Mouse (Mus musculus) c-Kit-positive CD71-negative TER-119-negative erythroid progenitor cells, embryonic 14.5 days (primary cell): ENCODE results near the gene Fndc3a.

Source experiments
- DNase-seq: peaks from one replicate; pipeline ENCODE4 v3.0.0-alpha.2; 2013; ENCODE audit warnings: low read depth

The Fndc3a gene

GRCm38 (mm10) chr14:72709710-72710340 is at the start of gene Fndc3a:
Fndc3a (minus strand) TSS chr14:72710003.
- peak; percentile 58 for DNase-seq

- no peak for DNase-seq
Measured at GRCm38 (mm10) chr14:72752893-72753292, 43.1 kb upstream of the Fndc3a start.

- DNase-seq: no peak
Measured at GRCm38 (mm10) chr14:72750426-72751182, 40.8 kb upstream of the Fndc3a start.

- DNase-seq: no peak
Measured at GRCm38 (mm10) chr14:72748331-72748730, 38.5 kb upstream of the Fndc3a start.

GRCm38 (mm10) chr14:72741667-72742066 is 31.9 kb upstream of the Fndc3a start:
- DNase-seq: no peak

- peak; percentile 9 for DNase-seq
Measured at GRCm38 (mm10) chr14:72740336-72740735, 30.5 kb upstream of the Fndc3a start.

- no peak for DNase-seq
Measured at GRCm38 (mm10) chr14:72739484-72740208, 29.8 kb upstream of the Fndc3a start.

- DNase-seq: no peak
Measured at GRCm38 (mm10) chr14:72738776-72739175, 29.0 kb upstream of the Fndc3a start.

GRCm38 (mm10) chr14:72738217-72738616 is 28.4 kb upstream of the Fndc3a start:
- DNase-seq: peak; percentile 23

GRCm38 (mm10) chr14:72725865-72726264 is 16.1 kb upstream of the Fndc3a start:
- no peak for DNase-seq

GRCm38 (mm10) chr14:72722274-72723053 is 12.7 kb upstream of the Fndc3a start:
- no peak for DNase-seq

- no peak for DNase-seq
Measured at GRCm38 (mm10) chr14:72716175-72716574, 6.4 kb upstream of the Fndc3a start.

- no peak for DNase-seq
Measured at GRCm38 (mm10) chr14:72711130-72711529, 1.3 kb upstream of the Fndc3a start.

- DNase-seq: no peak
Measured at GRCm38 (mm10) chr14:72710341-72711027, 681 bp upstream of the Fndc3a start.

GRCm38 (mm10) chr14:72709091-72709709 is 603 bp downstream of the Fndc3a start:
- DNase-seq: no peak

- DNase-seq: no peak
Measured at GRCm38 (mm10) chr14:72708581-72708991, 1.2 kb downstream of the Fndc3a start.

- no peak for DNase-seq
Measured at GRCm38 (mm10) chr14:72700056-72700455, 9.7 kb downstream of the Fndc3a start.

GRCm38 (mm10) chr14:72691406-72691805 is 18.4 kb downstream of the Fndc3a start:
- no peak for DNase-seq

GRCm38 (mm10) chr14:72689525-72689924 is 20.3 kb downstream of the Fndc3a start:
- no peak for DNase-seq

- no peak for DNase-seq
Measured at GRCm38 (mm10) chr14:72684857-72685370, 24.9 kb downstream of the Fndc3a start.

- no peak for DNase-seq
Measured at GRCm38 (mm10) chr14:72677247-72677646, 32.6 kb downstream of the Fndc3a start.
